ENCODE assay signal across 23 mouse cellular contexts in genomic region chr6:72387816-72388215, GRCm38 (mm10). TPM values are rescaled to one million over a fixed set of nuclear protein-coding genes. Genes with fewer than 3 reads are reported as not detected.
A peak's percentile ranks its signal among the peaks of the same experiment; 100 is the strongest.
DNase-seq lines count a peak whose midpoint lies in the region; ATAC-seq and TF ChIP-seq lines count a peak whose summit lies in the region.
"Had no signal": no experiment of that assay in that cellular context is flagged by ENCODE, and none has a peak within 500 bp of the region (broad histone marks: within the 10 kb centered on the region; RNA-seq: fewer than 3 reads in every experiment).

No protein-coding gene starts in this region.

- no peak for TF ChIP-seq POLR2A in bone marrow, adult 2 months (IDR thresholded peaks at IDR 0.05; ENCODE audit: borderline replicate concordance, control insufficient read depth, low read depth, low read length)

- WGBS in liver, embryonic 11.5 days = 86% methylated on average over 3 of the region's 3 CpGs
- WGBS in bone marrow, adult 2 months = 82% methylated on average over 3 of the region's 3 CpGs
- WGBS in liver, embryonic 13.5 days (ENCODE audit: insufficient replicate concordance) = 70% methylated on average over 3 of the region's 3 CpGs
- WGBS in midbrain, embryonic 14.5 days = 78% methylated on average over 3 of the region's 3 CpGs

- H3K4me3 ChIP-seq in gastrocnemius, adult 2 months = no peak overlapping the region
- H3K4me3 ChIP-seq in liver, embryonic 11.5 days (ENCODE audit: low read depth, low read length) = peak overlapping the region; percentile 77
- H3K4me3 ChIP-seq in bone marrow, adult 2 months (replicated peaks; ENCODE audit: control insufficient read depth, low read depth, low read length) = no peak overlapping the region
- peak overlapping the region; percentile 84 for H3K4me3 ChIP-seq in liver, embryonic 13.5 days (replicated peaks)
- H3K4me3 ChIP-seq in midbrain, embryonic 14.5 days (replicated peaks; ENCODE audit: low read depth, low read length) = no peak overlapping the region
- H3K4me3 ChIP-seq: embryonic facial prominence, embryonic 10.5 days; forebrain, embryonic 13.5 days; heart, embryonic 10.5 days; hindbrain, embryonic 15.5 days; lung, embryonic 15.5 days; midbrain, embryonic 15.5 days; myocyte had no signal

- H3K4me1 ChIP-seq in liver, embryonic 11.5 days (replicated peaks; ENCODE audit: control insufficient read depth, insufficient read depth, low read length) = peaks cover 55% of the 10 kb centered on the region
- peaks cover 4% of the 10 kb centered on the region for H3K4me1 ChIP-seq in bone marrow, adult 2 months (ENCODE audit: control insufficient read depth, insufficient read depth, low read length)
- peaks cover 81% of the 10 kb centered on the region for H3K4me1 ChIP-seq in liver, embryonic 13.5 days (replicated peaks)
- 0 out of 2 replicates have a peak, but pooled peaks cover 9% of the 10 kb centered on the region for H3K4me1 ChIP-seq in midbrain, embryonic 14.5 days (ENCODE audit: control insufficient read depth, insufficient read depth, low read length)

- TF ChIP-seq CTCF in gastrocnemius, adult 2 months (IDR thresholded peaks at IDR 0.05) = no peak
- no peak for TF ChIP-seq CTCF in bone marrow, adult 2 months (IDR thresholded peaks at IDR 0.05; ENCODE audit: control insufficient read depth, insufficient read depth, low read length)

- H3K9ac ChIP-seq in liver, embryonic 11.5 days (ENCODE audit: low read depth, low read length) = peak overlapping the region; percentile 88
- peak overlapping the region; percentile 98 for H3K9ac ChIP-seq in liver, embryonic 13.5 days
- H3K9ac ChIP-seq in midbrain, embryonic 14.5 days (replicated peaks; ENCODE audit: low read length) = no peak overlapping the region
- H3K9ac ChIP-seq: forebrain, embryonic 13.5 days; hindbrain, embryonic 15.5 days; lung, embryonic 15.5 days; midbrain, embryonic 15.5 days had no signal

- H3K27ac ChIP-seq in gastrocnemius, adult 2 months = peak overlapping the region; percentile 31; the same call in 1 of the 2 replicates
- peak overlapping the region; percentile 100 for H3K27ac ChIP-seq in liver, embryonic 11.5 days (ENCODE audit: low read depth, low read length)
- 0 out of 2 replicates have a peak overlapping the region, but pooled peaks have one; percentile 99 for H3K27ac ChIP-seq in bone marrow, adult 2 months (ENCODE audit: control insufficient read depth, insufficient read depth, low read depth, low read length, poor library complexity)
- peak overlapping the region; percentile 100 for H3K27ac ChIP-seq in liver, embryonic 13.5 days
- no peak overlapping the region for H3K27ac ChIP-seq in midbrain, embryonic 14.5 days (replicated peaks; ENCODE audit: low read depth, low read length)
- H3K27ac ChIP-seq: embryonic facial prominence, embryonic 10.5 days; forebrain, embryonic 13.5 days; hindbrain, embryonic 15.5 days; lung, embryonic 15.5 days; midbrain, embryonic 15.5 days had no signal

- peak overlapping the region; percentile 69 for H3K4me2 ChIP-seq in liver, embryonic 11.5 days
- peak overlapping the region; percentile 93 for H3K4me2 ChIP-seq in liver, embryonic 13.5 days
- no peak overlapping the region for H3K4me2 ChIP-seq in midbrain, embryonic 14.5 days (ENCODE audit: low read length)
- H3K4me2 ChIP-seq: forebrain, embryonic 13.5 days; hindbrain, embryonic 15.5 days; midbrain, embryonic 15.5 days had no signal

- H3K36me3 ChIP-seq in liver, embryonic 11.5 days (ENCODE audit: control insufficient read depth, insufficient read depth, low read length) = peaks cover 7% of the 10 kb centered on the region; the same call in 1 of the 2 replicates
- H3K36me3 ChIP-seq in liver, embryonic 13.5 days = peaks cover 53% of the 10 kb centered on the region
- no peaks in the 10 kb centered on the region for H3K36me3 ChIP-seq in midbrain, embryonic 14.5 days (ENCODE audit: control insufficient read depth, insufficient read depth, low read length)
- H3K36me3 ChIP-seq: hindbrain, embryonic 15.5 days; midbrain, embryonic 15.5 days had no signal

- intact Hi-C loops in gastrocnemius, adult 2 months (cut with DNase I) = no loop called here
- intact Hi-C loops in gastrocnemius, postnatal 36 days (cut with DNase I) = no loop called here

- ATAC-seq in liver, embryonic 11.5 days (replicated peaks; ENCODE audit: low FRiP score) = no peak
- ATAC-seq in liver, embryonic 13.5 days (ENCODE audit: low read depth) = no peak
- ATAC-seq in midbrain, embryonic 14.5 days (ENCODE audit: low FRiP score, low TSS enrichment) = no peak
- ATAC-seq: CD4-positive, CD25-positive, alpha-beta regulatory T cell, adult 4 months; forebrain, embryonic 13.5 days; midbrain, embryonic 15.5 days had no signal

- no peaks in the 10 kb centered on the region for H3K27me3 ChIP-seq in liver, embryonic 11.5 days (replicated peaks; ENCODE audit: control insufficient read depth, insufficient read depth, low read length)
- H3K27me3 ChIP-seq in liver, embryonic 13.5 days = no peaks in the 10 kb centered on the region
- H3K27me3 ChIP-seq in midbrain, embryonic 14.5 days (ENCODE audit: control insufficient read depth, insufficient read depth, low read length) = peaks cover 16% of the 10 kb centered on the region; the same call in 1 of the 2 replicates
- H3K27me3 ChIP-seq: lung, embryonic 15.5 days had no signal

- H3K9me3 ChIP-seq in liver, embryonic 11.5 days (ENCODE audit: control insufficient read depth, low read length) = no peaks in the 10 kb centered on the region
- no peaks in the 10 kb centered on the region for H3K9me3 ChIP-seq in liver, embryonic 13.5 days (replicated peaks)
- H3K9me3 ChIP-seq in midbrain, embryonic 14.5 days (ENCODE audit: control insufficient read depth, low read length) = no peaks in the 10 kb centered on the region
- H3K9me3 ChIP-seq: embryonic facial prominence, embryonic 10.5 days; forebrain, embryonic 13.5 days; heart, embryonic 10.5 days; hindbrain, embryonic 15.5 days; lung, embryonic 15.5 days; midbrain, embryonic 15.5 days had no signal

- DNase-seq in gastrocnemius, adult 2 months = no peak
- DNase-seq in gastrocnemius, postnatal 10 days = no peak
- DNase-seq in liver, embryonic 11.5 days (ENCODE audit: low spot score) = no peak
- DNase-seq in liver = no peak
- DNase-seq in liver, embryonic 13.5 days = no peak
- DNase-seq in midbrain, embryonic 14.5 days = no peak
- no peak for DNase-seq in gastrocnemius, postnatal 36 days
- DNase-seq: adrenal gland, postnatal 36 days; cerebellum, adult 18-20 months; cerebellum, postnatal 36 days; gastrocnemius, postnatal 25 days; heart, postnatal 36 days; kidney, adult 11 months; kidney, postnatal 25 days had no signal

RNA-seq across cellular contexts. Expression of gene Vamp8, which starts 2.7 kb away (rescaled TPM):
- total RNA-seq in gastrocnemius, adult 2 months (2021) = 10 to 100 TPM; 50.4 to 58.0 TPM
- total RNA-seq in gastrocnemius, postnatal 10 days (2021) = 10 to 100 TPM; 60.9 to 64.7 TPM
- polyA plus RNA-seq in liver, embryonic 11.5 days (2014; fragmentation: Nextera tagmentation; extraction: Ambion mirVana) = 265 and 274 TPM in 2 replicates
- 483 and 542 TPM in 2 replicates for polyA plus RNA-seq in bone marrow, adult 2 months (2011; ENCODE audit: insufficient read depth, insufficient read length, low replicate concordance, missing spikeins)
- 249 and 260 TPM in 2 replicates for polyA plus RNA-seq in liver, embryonic 13.5 days (2015; fragmentation: Nextera tagmentation; extraction: Ambion mirVana)
- polyA plus RNA-seq in midbrain, embryonic 14.5 days (2014; fragmentation: Nextera tagmentation; extraction: Ambion mirVana) = 7.2 and 16.9 TPM in 2 replicates
- total RNA-seq in gastrocnemius, postnatal 36 days (2021) = 10 to 100 TPM; 48.5 to 50.0 TPM

RNA-seq across cellular contexts. Expression of gene Vamp5, which starts 7.5 kb away (rescaled TPM):
- 100 to 1,000 TPM in 1 of 2 experiments, 10 to 100 TPM in 1; 97.5 to 102 TPM for total RNA-seq in gastrocnemius, adult 2 months (2021)
- total RNA-seq in gastrocnemius, postnatal 10 days (2021) = 10 to 100 TPM; 49.1 to 50.0 TPM
- 164 and 181 TPM in 2 replicates for polyA plus RNA-seq in liver, embryonic 11.5 days (2014; fragmentation: Nextera tagmentation; extraction: Ambion mirVana)
- polyA plus RNA-seq in bone marrow, adult 2 months (2011; ENCODE audit: insufficient read depth, insufficient read length, low replicate concordance, missing spikeins) = 80.8 and 96.2 TPM in 2 replicates
- polyA plus RNA-seq in liver, embryonic 13.5 days (2015; fragmentation: Nextera tagmentation; extraction: Ambion mirVana) = 99.0 and 99.7 TPM in 2 replicates
- 3.2 and 15.2 TPM in 2 replicates for polyA plus RNA-seq in midbrain, embryonic 14.5 days (2014; fragmentation: Nextera tagmentation; extraction: Ambion mirVana)
- 100 to 1,000 TPM in 1 of 2 experiments, 10 to 100 TPM in 1; 83.0 to 107 TPM for total RNA-seq in gastrocnemius, postnatal 36 days (2021)

RNA-seq across cellular contexts. Expression of gene Rnf181, which starts 21.1 kb away (rescaled TPM):
- total RNA-seq in gastrocnemius, adult 2 months (2021) = 10 to 100 TPM; 24.9 to 26.6 TPM
- 10 to 100 TPM; 35.9 to 36.6 TPM for total RNA-seq in gastrocnemius, postnatal 10 days (2021)
- 106 and 112 TPM in 2 replicates for polyA plus RNA-seq in liver, embryonic 11.5 days (2014; fragmentation: Nextera tagmentation; extraction: Ambion mirVana)
- 62.6 and 104 TPM in 2 replicates for polyA plus RNA-seq in bone marrow, adult 2 months (2011; ENCODE audit: insufficient read depth, insufficient read length, low replicate concordance, missing spikeins)
- polyA plus RNA-seq in liver, embryonic 13.5 days (2015; fragmentation: Nextera tagmentation; extraction: Ambion mirVana) = 76.9 and 82.6 TPM in 2 replicates
- 116 and 122 TPM in 2 replicates for polyA plus RNA-seq in midbrain, embryonic 14.5 days (2014; fragmentation: Nextera tagmentation; extraction: Ambion mirVana)
- total RNA-seq in gastrocnemius, postnatal 36 days (2021) = 10 to 100 TPM; 23.7 to 24.2 TPM

RNA-seq across cellular contexts. Expression of gene Ggcx, which starts 26.3 kb away (rescaled TPM):
- total RNA-seq in gastrocnemius, adult 2 months (2021) = 10 to 100 TPM; 12.2 to 17.3 TPM
- total RNA-seq in gastrocnemius, postnatal 10 days (2021) = 10 to 100 TPM; 15.1 to 21.9 TPM
- polyA plus RNA-seq in liver, embryonic 11.5 days (2014; fragmentation: Nextera tagmentation; extraction: Ambion mirVana) = 24.1 and 26.9 TPM in 2 replicates
- 2.6 and 8.1 TPM in 2 replicates for polyA plus RNA-seq in bone marrow, adult 2 months (2011; ENCODE audit: insufficient read depth, insufficient read length, low replicate concordance, missing spikeins)
- polyA plus RNA-seq in liver, embryonic 13.5 days (2015; fragmentation: Nextera tagmentation; extraction: Ambion mirVana) = 15.8 and 21.9 TPM in 2 replicates
- polyA plus RNA-seq in midbrain, embryonic 14.5 days (2014; fragmentation: Nextera tagmentation; extraction: Ambion mirVana) = 5.8 and 8.0 TPM in 2 replicates
- total RNA-seq in gastrocnemius, postnatal 36 days (2021) = 10 to 100 TPM; 12.6 to 13.4 TPM

RNA-seq across cellular contexts. Expression of gene Tmem150a, which starts 32.6 kb away (rescaled TPM):
- total RNA-seq in gastrocnemius, adult 2 months (2021) = 10 to 100 TPM; 21.0 to 24.2 TPM
- total RNA-seq in gastrocnemius, postnatal 10 days (2021) = 10 to 100 TPM in 1 of 2 experiments, 1 to 10 TPM in 1; 8.0 to 14.0 TPM
- 39.5 and 40.3 TPM in 2 replicates for polyA plus RNA-seq in liver, embryonic 11.5 days (2014; fragmentation: Nextera tagmentation; extraction: Ambion mirVana)
- polyA plus RNA-seq in bone marrow, adult 2 months (2011; ENCODE audit: insufficient read depth, insufficient read length, low replicate concordance, missing spikeins) = 2.2 and 10.2 TPM in 2 replicates
- 32.5 and 37.9 TPM in 2 replicates for polyA plus RNA-seq in liver, embryonic 13.5 days (2015; fragmentation: Nextera tagmentation; extraction: Ambion mirVana)
- 9.8 and 17.1 TPM in 2 replicates for polyA plus RNA-seq in midbrain, embryonic 14.5 days (2014; fragmentation: Nextera tagmentation; extraction: Ambion mirVana)
- 10 to 100 TPM; 16.9 to 18.8 TPM for total RNA-seq in gastrocnemius, postnatal 36 days (2021)

Comparison
In these comparisons a context has a peak if more than half of its experiments do, and no peak if none do; other contexts are left out.
1. H3K4me3 ChIP-seq: peak in liver, embryonic 11.5 days (single experiment) and liver, embryonic 13.5 days (single experiment); none in gastrocnemius, adult 2 months (single experiment), bone marrow, adult 2 months (single experiment) and midbrain, embryonic 14.5 days (single experiment).
2. RNA of gene Vamp8, which starts 2.7 kb away (polyA plus RNA-seq): 483 to 542 TPM in bone marrow, adult 2 months, 265 to 274 TPM in liver, embryonic 11.5 days and 249 to 260 TPM in liver, embryonic 13.5 days; 7.2 to 16.9 TPM in midbrain, embryonic 14.5 days; every median in the first group is over 10 times any median in the second.